Mouse (Mus musculus) frontal cortex, adult (tissue): ENCODE data around the gene Tex2.
A peak's percentile ranks its signal among the peaks of the same experiment; 100 is the strongest.

ENCODE experiments used
- ATAC-seq: cut with Nextera tagmentation; 2 replicates; pipeline ENCODE4 v1.9.2; 2017; ENCODE audit warnings: mild to moderate bottlenecking, moderate library complexity, mixed read lengths; ENCODE audit not compliant: low TSS enrichment

Gene Tex2

DNA sequence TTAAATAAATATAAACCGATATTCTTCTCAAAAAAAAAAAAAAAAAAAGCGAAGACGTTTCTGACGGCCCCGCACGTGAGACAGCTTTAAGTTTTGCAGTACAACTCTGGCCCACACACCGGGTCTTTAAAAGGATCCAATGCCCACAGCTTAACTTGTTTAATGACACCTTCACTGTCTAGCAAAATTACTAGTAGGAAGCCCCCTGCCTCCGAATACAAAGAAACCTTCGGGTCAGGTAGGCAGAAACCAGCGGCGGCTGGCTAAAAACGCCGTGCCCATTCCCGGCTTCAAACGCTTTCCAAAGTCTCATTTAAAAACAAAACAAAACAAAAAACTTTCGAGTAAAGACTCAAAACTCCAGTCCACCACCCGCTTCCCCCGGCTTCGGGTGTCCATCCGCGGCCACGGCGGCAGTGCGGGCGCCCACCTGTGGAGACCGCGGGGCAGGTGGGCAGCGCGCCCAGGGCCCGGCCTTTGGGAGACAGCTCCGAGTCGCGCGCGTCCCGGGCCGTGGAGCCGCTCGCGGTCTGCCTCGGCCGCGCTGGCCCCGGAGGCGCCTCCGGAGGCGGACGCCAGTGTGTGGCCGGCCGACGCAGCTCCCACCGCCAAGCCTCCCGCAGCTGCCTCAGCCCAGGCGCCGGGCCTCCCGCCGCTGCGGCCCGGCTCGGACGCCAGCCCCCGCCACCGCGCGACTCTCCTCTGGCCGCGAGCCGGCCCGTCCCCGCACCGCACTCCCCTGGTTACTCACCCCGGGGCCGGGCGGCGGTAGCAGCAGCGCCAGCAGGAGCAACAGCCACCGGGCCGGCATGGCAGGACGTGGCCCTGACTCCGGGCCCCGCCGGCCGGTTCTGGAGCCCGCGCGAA, 126.1 kb downstream of the Tex2 start:
- ATAC-seq = peak; percentile 58

DNA sequence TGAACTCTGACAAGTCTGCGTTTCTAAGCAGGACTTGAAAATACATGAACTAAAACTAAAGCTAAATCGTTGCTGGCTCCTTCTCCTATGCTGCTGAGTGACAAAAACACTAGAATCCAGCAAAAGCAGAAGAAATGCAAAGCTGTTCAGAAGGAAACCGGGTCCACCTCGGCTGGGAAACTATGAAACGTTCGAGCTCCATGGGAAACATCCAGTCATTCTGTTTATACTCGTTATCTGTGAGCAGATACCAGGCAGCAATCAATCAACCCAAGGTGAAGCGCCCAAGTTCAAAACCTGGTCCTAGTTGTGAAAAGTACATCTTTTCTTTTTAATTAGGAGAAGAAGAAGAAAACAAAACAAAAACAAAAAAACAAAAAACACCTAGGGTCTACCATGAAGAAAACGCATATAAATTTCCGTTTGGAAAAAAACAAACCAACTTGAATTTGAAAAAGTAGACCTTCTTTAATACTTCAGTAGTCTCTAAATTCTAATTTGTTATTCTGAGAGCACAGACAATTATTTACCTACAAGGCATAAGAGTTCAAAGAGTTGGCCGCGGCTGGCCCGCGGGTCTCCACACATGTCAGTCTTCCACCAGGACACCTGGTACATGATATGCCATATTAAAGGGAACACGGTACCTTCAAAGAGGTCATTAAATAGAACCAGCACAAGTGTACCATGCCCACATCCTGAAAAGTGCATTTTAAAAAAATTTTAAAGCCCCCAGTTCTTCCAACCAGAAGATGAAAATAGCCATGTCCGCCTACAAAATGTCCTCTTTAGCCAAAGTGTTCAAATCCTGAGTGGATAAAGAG, 127.0 kb downstream of the Tex2 start:
- ATAC-seq = no peak

DNA sequence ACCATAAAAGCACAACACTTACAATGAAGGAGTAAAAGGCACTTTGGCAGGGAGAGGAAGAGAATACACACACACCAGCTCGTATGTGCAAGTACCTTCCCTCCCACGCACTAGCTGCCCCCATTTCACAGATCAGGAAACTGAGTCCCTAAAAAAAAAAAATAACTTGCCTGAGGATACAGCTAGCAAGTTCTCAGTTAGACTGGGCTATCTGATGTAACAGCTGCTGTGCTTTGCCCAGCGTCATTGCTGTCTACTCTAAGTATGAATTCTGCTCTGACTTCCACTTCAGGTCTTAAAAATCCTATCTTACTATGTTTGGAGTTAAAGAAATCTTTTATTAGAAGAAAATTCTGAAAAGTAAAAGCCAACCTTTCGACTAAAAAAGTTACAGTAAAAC, 127.6 kb downstream of the Tex2 start:
- ATAC-seq = no peak

DNA sequence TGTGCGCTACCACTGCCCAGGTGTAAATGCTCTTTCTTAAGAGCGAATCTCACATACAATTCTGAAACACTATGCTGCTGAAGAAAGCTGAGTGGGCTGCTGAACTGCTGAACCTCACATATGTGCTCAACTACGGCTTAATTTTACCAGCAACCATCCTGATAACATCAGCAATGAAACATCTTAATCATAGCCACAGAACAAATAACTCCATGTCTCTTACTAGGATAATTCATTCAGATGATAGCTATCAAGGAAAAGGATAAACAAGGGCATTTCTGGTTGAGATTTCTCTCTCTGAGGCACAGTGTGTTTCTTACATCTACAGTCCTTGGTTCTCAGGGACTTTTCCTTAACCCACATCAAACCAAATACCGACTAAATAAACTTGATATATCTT, 128.3 kb downstream of the Tex2 start:
- ATAC-seq = no peak

DNA sequence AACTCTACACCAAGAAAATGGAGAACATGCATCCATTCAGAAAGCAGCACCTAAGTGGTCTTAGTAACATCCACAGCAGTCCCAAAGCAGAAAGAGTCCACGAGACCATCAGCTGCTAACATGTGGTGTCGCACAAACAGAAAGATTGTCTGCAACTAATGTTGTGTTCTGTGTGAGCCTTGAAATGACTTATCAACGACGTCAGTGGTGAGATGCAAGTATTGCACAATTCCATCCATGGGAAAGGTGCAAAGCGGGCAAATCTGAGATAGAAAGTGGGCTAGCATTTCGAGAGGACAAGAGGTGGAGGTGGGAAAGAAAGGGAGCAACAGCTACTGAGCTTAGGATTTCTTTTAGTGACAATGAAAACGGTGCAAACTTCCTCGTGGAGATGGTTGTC, 130.4 kb downstream of the Tex2 start:
- no peak for ATAC-seq

DNA sequence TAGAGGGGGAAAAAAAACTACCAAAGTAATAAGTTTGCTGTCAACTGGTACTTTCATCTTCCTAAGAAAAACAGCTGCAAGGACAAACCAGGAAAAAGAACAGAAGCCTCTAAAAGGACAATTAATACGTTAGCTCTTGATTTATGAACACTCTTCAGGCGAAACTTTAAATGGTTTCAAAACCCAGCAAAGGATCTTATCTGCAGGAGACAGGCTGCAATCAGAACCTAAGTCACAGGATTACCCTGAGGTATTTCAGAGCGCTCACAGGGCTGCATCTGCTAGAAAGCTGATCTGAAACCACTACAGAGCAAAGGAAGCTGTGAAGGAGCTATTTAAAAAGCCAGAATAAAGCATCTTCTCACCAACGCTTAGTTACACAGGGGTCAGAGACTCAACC, 131.6 kb downstream of the Tex2 start:
- ATAC-seq = no peak

DNA sequence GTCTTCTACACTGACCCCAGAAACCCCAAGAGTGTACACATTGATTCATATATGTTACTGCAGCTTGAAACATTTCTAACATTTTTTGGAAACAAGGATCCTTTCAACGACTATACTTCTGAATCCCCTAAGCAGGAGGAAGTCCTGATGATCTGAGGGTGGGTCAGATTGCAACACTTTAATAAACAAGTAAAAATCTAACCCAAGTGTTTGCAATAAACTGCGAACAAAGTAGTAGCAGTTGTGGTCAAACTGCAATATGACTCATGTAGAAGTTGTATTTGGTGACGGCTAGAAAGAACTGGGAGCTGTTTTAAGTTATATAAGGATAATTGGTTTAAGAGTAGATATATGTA, 132.7 kb downstream of the Tex2 start:
- no peak for ATAC-seq

DNA sequence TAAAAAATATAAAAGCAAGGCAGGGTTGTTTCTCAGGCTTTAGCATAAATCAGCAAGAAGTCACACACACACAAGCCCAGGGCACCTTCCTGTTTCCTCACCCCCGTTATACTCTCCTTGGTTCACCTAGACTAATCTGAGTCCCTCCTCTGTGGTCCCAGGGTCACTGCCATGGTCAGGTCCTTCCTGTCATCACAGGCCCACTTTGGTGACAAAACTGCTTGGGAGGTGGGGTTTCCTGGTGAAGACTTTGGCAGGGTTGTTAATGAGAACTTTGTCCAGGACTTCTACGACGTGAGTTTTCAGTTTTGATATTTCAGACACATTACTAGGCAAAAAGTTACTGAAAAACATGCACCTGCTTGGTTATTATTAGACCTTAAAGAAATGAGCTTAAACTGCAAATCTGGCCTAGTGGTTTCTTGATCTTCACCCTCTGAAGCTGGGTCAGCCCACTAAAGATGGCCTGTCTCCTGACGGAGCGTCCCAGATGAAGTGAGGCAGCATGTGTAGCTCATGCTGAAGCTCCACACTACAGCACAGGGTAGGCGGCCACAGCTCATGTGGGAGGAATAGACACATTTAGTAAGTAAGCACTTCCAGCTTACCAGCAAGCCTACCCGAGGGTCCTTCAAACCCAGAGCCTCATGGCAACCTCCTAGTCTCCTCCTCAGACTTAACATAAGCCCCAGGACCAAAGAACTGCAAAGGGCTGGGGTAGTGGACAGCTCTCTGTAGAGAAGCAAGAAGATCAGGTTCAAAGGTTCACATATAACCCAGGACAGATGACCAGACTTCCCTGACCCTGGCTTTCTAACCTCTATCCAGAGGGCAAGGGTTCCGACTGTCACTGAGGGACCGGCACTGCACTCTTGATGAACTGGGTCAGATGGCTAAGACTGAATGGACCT, 133.3 kb downstream of the Tex2 start:
- ATAC-seq = peak; percentile 74; the same call in 1 of the 2 replicates

DNA sequence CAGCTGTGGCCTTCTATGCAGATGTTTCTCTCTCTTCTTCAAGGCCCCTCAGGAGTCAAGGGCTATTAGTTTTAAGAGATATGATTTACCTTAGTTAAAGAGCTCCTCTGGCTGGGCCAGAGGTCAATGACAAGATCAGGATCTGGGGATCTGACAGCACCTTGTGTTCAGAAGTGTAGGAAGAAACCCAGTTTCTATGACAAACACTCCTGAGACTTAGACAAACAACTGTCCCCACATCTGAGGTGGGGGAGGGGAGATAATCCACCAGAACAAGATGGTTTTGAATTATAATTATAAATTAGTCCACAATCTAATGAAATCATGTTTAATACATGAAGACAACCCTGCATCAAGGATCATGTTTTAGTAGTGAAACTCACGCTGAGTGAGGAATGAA, 134.5 kb downstream of the Tex2 start:
- ATAC-seq = no peak

DNA sequence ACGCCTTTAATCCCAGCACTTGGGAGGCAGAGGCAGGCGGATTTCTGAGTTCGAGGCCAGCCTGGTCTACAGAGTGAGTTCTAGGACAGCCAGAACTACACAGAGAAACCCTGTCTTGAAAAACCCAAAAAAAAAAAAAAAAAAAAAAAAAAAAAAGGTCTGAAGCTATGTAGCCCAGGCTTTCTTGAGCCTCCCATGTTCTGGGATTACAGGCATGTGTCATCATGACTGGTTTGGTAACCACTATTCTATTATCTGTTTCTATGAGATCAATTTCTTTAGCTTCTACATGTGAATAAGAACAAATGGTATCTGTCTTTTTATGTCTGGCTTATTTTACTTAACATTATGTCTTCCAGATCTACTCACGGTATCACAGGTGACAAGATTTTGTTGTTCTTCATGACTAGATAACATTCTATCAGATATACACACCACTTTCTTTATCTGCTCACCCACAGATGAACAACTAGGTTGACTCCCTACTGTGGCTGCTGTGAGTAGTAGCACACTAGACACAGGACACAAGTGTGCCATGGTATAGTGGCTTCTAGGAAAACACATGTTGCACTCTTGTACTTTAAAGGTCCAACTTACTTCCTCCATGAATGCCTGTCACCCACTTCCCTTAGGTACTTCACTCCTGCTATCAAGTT, 135.6 kb downstream of the Tex2 start:
- no peak for ATAC-seq

DNA sequence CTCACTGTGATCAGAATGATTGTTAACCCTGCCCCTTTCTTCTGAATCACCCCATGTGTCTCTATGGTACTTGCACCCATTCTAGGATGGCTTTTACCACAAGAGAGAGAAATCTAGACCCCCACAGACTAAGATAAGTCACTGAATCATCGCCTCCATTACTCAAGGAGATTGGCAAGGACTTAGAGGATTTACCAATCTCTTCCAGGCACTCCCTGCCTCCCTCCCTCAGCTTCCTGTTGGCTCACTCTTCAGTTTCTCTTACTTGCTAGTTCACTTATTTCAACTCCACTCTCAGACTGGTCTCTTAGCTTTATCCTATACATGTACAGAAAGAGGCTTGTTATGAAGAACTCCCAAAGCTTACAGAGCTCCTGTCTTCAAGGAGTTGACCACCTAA, 137.9 kb downstream of the Tex2 start:
- ATAC-seq = no peak

DNA sequence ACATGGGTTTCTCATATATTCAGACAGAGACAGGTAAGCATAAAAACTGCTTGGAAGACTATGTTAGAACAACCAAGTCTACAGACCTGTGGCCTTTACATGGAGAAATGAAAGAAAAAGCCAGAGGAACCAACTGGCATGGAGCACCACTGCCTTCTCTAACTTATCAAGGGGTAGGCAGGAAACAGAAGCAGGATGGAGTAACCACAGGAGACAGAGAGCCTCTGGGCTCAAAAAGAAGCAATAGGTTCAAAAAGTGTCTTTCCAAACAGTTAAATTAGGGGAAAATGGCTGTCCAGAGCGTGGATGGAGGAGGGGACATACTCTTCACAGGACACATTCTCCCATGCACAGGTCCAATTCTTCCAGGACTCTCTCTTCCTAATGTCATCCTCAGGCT, 141.6 kb downstream of the Tex2 start:
- no peak for ATAC-seq

DNA sequence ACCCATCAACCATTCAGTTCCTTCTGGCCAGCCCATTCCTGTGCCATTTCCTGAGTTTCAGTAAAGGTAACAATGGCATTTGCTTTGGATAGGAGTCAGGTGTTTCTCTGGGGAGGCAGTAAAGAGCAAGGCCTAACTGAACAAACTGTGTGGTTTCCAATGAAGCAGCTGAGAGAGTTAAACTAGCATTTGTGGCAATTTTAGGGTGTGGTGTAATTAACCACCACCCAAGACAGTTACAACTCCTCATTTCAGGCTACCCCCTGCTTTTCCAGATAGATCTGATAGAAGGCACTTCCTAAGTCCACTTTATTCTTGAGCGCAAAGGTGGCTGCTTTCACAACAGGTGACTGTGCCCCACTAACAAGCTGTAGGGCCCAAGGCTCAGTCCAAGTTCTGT, 144.7 kb downstream of the Tex2 start:
- ATAC-seq = no peak

DNA sequence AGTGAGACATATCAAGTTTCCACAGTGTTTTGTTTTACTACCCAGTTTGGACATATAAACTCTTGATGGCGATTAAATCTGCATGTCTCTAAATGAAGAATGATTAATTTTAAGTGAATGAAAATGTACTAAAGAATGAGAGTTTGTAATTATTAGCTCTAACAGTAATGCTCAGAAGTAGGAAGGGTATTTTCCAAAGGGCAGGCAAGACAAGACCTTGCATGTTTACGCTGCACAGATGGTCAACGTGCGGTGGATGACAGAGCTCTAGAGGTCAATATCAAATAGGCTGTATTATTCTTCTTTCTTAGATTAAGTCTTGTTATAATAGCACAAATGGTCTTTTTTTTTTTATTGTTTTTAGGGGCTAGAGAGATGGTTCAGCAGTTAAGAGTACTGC, 147.3 kb downstream of the Tex2 start:
- no peak for ATAC-seq

DNA sequence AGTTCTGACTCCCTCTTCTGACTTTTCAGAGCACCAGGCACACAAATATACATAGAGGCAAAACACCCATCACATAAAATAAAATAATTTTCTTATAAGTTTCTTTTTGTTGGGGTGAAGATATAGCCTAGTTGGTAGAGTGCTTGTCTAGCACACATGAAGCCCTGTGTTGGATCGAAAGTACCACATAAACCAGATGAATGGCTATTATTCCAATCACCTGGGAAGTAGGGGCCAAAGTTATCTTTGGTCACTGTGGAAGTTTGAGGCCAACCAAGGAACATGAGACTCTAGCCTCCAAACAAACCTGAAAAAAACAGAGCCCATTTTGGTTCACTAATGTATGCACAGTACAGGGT, 147.7 kb downstream of the Tex2 start:
- no peak for ATAC-seq

DNA sequence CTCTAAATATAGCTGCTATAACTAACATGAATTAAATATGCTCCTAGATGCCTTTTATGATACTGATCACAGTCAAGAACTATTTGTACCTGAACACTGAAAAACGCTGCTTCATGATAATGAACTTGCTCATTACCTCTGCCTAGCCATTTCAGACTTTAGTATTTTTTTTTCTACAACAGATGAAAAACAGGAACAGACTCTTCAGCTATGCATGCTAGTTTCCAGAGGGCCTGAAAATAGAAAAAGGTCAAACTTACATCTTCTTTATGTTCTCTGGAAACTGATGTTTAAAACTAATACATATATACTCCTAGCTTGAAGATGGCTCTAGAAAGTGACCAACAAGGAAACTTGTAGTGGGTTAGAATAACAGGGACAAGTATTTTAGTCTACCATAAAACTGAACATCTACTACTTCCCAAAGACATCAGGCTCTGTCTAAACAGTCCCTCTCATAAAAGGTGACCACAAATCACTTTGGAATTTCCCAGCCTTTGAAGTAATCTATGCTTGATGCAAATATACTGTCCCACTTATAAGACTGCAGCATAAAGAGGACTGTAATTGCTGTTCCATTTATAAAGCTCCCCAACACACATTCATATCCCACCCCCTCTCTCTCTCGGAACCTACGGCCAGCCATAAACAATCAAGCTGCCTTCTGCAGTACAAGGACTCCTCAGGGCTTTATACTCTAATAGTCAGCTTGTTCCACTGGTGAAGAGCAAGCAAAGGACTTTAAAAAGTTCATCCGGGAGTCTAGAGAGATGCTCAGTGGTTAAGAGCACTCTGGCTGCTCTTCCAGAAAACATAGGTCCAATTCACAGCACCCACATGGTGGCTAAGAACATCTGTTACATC, 148.3 kb downstream of the Tex2 start:
- peak; percentile 50; the same call in 1 of the 2 replicates for ATAC-seq

DNA sequence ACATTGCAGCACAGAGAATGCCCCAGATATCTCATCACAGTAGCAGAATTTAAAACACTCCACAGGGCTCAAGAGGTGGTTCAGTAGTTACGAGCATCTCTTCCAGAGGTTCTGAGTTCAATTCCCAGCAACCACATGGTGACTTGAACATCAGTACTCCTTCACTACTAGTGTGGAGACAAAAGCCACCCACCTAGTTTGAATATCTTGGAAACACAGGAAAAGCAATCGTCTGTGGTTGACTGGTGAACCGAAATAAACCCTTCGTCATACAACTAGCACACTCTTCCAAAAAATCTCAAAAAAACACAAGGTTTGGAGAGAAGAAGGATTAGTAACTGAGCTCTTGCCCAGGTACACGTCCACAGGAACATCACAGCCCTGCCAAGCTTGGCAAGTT, 149.4 kb downstream of the Tex2 start:
- ATAC-seq = peak; percentile 48; the same call in 1 of the 2 replicates

DNA sequence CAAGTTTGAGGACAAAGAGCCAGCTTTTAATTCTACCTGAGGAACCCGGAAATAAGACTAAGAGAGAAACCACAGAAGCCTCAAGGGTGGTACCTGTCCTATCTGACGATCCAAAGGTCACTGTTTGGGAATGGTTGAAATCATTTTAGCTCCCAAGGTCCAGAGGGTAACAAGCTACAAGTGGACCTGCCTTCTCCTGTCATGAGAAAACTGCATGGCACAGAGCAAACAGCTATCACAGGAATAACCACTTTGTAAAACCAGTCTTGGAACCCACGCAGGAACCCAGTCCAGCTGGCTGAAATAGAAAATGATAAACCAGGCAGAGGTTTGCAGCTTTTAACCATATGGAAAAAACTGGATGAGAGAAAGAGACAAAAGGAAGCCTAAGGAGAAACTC, 150.9 kb downstream of the Tex2 start:
- ATAC-seq = peak; percentile 68

DNA sequence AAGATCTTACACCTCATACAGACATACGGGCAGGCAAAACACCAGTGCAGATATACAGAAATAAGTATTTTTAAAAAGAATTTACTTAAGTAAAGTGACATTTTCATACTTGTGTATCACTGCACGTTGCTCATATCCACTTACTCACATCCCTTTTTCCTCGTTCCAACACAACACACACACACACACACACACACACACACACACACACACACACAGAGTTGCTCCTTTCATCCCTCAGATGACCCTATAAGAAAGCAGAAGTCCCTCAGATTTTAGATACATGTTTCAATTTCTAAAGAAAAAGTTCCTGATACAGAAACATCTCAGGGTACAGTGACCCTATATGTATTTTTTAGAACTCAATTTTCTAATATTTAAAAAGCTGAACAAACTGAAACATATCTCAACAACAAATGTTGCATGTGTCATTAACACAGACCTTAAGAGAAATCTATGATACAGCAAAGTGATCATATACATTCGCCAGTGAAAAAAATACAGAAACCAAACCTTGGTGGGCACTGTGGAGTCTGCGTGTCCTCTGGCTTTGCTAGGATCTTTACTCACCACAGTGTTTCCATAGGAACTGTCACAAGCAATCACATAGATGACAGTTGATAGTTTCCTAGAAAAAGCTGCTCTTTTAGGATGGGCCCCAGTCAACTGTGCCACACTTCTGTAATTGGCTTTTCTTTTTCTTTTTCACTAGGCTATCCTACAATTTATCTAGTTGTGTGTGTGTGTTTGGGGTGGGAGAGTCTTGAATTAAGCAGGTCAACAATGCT, 151.9 kb downstream of the Tex2 start:
- no peak for ATAC-seq

DNA sequence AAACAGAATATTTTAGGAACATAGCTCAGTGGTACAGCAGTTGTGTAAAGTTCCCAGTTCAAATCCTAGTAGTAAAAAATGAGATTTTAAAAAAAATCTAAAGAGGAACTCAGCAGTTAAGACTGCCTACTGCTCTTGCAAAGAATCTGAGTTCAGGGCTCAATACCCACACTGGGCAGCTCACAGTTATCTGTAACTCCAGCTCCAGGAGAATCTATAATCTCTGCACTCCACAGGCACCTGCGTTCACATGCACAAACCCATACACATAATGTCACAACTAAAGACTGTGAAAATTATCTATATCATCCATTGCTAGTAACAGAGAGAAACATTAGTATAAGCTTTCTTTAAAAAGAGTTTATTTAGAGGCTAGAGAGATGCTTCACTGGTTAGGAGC, 152.6 kb downstream of the Tex2 start:
- no peak for ATAC-seq
